Mouse (Mus musculus) midbrain, embryonic 16.5 days (tissue): ENCODE results near the gene Nop16. TPM values are rescaled to one million over a fixed set of nuclear protein-coding genes. Genes with fewer than 3 reads are reported as not detected.

Experiments
- ATAC-seq: fragments of 200-750 bp; cut with Nextera tagmentation; 2 replicates; pipeline ENCODE4 v1.8.0; 2017; ENCODE audit warnings: moderate TSS enrichment
- H3K27ac ChIP-seq: fragments of 300-500 bp; sonication (generic); 2 replicates; pipeline ENCODE4 v1.5.1; 2014; ENCODE audit warnings: mild to moderate bottlenecking, low read length, mixed read lengths
- H3K27me3 ChIP-seq: fragments of 300-500 bp; sonication (generic); 2 replicates; pipeline ENCODE4 v1.6.1; 2014; ENCODE audit warnings: low read depth, low read length, mixed read lengths; ENCODE audit not compliant: control insufficient read depth, insufficient read depth
- H3K36me3 ChIP-seq: fragments of 300-500 bp; sonication (generic); 2 replicates; pipeline ENCODE4 v1.6.1; 2014; ENCODE audit warnings: mild to moderate bottlenecking, low read length, moderate library complexity, mixed read lengths; ENCODE audit not compliant: control insufficient read depth, insufficient read depth
- H3K4me1 ChIP-seq: fragments of 300-500 bp; sonication (generic); 2 replicates; pipeline ENCODE4 v1.6.1; 2014; ENCODE audit warnings: mild to moderate bottlenecking, low read length, mixed read lengths; ENCODE audit not compliant: control insufficient read depth, insufficient read depth
- H3K4me2 ChIP-seq: fragments of 300-500 bp; sonication (generic); 2 replicates; pipeline ENCODE4 v1.6.1; 2014; ENCODE audit warnings: mild to moderate bottlenecking, low read length, mixed read lengths
- H3K4me3 ChIP-seq: fragments of 300-500 bp; sonication (generic); 2 replicates; pipeline ENCODE4 v1.5.1; 2014; ENCODE audit warnings: low read depth, mild to moderate bottlenecking, low read length, moderate library complexity, mixed read lengths
- H3K9ac ChIP-seq: fragments of 300-500 bp; sonication (generic); 2 replicates; pipeline ENCODE4 v1.6.1; 2014; ENCODE audit warnings: low read depth, low read length, mixed read lengths
- H3K9me3 ChIP-seq: fragments of 300-500 bp; sonication (generic); replicated peaks from 2 replicates; pipeline ENCODE4 v1.6.1; 2014; ENCODE audit warnings: mild to moderate bottlenecking, low read length, mixed read lengths; ENCODE audit not compliant: control insufficient read depth, poor library complexity, severe bottlenecking
- WGBS: fragments of 180-500 bp; shearing (Covaris S2); extraction: QIAGEN DNeasy Blood & Tissue Kit; methylation state at CpG from one replicate; pipeline ENCODE4 v1.1.7; 2014; 5-methylcytosine and 5-hydroxymethylcytosine counted together
- polyA plus RNA-seq: library from polyadenylated mRNA; unstranded; fragments of >200 nt; fragmentation: Nextera tagmentation; extraction: Ambion mirVana; gene quantifications from 2 replicates; pipeline ENCODE4 v1.2.1, GENCODE M21; 2015

The Nop16 gene
- polyA plus RNA-seq, 1 experiment from 2014 or later: 61.7 TPM

DNA sequence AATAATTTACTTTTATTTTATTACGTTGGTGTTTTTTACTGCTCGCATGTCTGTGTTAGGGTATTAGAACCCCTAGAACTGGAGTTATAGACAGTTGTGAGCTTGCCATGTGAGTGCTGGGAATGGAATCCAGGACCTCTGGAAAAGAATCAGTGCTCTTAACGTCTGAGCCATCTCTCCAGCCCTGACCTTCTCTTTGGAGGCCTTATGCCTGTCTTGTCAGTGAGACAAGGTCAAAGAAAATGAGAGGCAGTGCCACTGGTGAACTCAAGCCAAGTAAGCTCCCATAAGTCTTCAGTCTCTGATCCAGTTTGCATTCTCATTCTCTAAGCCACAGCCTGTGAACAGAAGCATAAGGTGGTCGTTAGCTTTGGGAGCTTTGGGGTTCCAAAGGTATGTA lies 19.2 kb downstream of the Nop16 start:
- Histone ChIP-seq H3K9ac (no peak overlapping the region), H3K27me3 (0 out of 2 replicates have a peak, but pooled peaks cover 4% of the 10 kb centered on the region), H3K4me2 (no peak overlapping the region), H3K4me3 (no peak overlapping the region), H3K36me3 (no peaks in the 10 kb centered on the region), H3K27ac (no peak overlapping the region), H3K4me1 (peaks cover 7% of the 10 kb centered on the region; the same call in 1 of the 2 replicates), H3K9me3 (no peaks in the 10 kb centered on the region)
- ATAC-seq: no peak
- 72% methylated on average over 4 of the region's 4 CpGs for WGBS

DNA sequence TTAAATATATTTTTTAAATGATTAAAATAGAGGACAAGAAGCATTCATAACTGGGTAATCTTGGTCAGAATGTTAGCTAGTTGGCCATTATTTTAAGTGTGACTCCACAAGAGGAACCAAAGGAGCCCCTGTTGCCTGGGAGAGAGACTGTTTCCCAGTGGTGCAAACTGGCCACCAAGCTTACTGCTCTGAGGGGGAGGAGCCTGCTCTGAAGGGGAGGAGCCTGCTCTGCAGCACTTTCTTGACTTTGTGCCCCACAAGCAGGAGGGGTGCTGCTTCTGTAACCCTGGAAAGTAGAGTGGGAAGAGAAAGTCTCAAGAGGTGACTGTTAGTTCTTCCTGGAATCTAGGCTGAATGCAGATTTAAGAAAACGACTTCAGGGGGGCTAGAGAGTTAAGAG lies 20.6 kb downstream of the Nop16 start:
- 46% methylated on average over 1 of the region's 1 CpGs for whole genome bisulfite sequencing
- H3K4me3 ChIP-seq: no peak overlapping the region

DNA sequence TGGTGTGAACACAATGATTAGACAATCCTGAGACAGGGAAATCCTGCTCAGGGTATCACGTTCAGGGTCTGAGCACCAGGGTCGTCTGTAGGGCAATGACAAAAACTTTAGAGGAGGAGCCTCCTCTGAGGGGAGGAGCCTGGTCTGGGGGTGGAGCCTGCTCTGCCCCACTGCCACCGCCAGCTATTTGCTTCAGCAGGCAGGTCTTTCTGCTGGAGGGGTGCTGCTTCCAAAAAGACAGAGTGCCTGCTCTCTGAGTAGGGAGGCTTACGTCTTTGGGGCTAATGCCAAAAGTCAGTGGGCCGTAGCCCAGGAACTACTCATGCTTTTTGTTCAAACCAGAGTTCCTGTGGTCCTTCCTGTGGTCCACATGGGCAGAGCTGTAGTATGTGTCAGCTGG lies 21.5 kb downstream of the Nop16 start:
- H3K36me3 ChIP-seq: no peaks in the 10 kb centered on the region
- 40% methylated on average over 5 of the region's 5 CpGs for WGBS
- H3K27ac ChIP-seq: no peak overlapping the region
- H3K4me3 ChIP-seq: no peak overlapping the region
- no peak overlapping the region for H3K4me2 ChIP-seq
- no peaks in the 10 kb centered on the region for H3K9me3 ChIP-seq
- no peaks in the 10 kb centered on the region for H3K27me3 ChIP-seq
- H3K9ac ChIP-seq: no peak overlapping the region
- ATAC-seq: no peak
- peaks cover 10% of the 10 kb centered on the region for H3K4me1 ChIP-seq

More for the DNA sequence above, 20.6 kb downstream of the Nop16 start:
- Histone ChIP-seq H3K9me3 (no peaks in the 10 kb centered on the region), H3K36me3 (no peaks in the 10 kb centered on the region), H3K27ac (no peak overlapping the region), H3K9ac (no peak overlapping the region), H3K27me3 (0 out of 2 replicates have a peak, but pooled peaks cover 4% of the 10 kb centered on the region), H3K4me2 (no peak overlapping the region), H3K4me1 (peaks cover 5% of the 10 kb centered on the region)
- no peak for ATAC-seq

DNA sequence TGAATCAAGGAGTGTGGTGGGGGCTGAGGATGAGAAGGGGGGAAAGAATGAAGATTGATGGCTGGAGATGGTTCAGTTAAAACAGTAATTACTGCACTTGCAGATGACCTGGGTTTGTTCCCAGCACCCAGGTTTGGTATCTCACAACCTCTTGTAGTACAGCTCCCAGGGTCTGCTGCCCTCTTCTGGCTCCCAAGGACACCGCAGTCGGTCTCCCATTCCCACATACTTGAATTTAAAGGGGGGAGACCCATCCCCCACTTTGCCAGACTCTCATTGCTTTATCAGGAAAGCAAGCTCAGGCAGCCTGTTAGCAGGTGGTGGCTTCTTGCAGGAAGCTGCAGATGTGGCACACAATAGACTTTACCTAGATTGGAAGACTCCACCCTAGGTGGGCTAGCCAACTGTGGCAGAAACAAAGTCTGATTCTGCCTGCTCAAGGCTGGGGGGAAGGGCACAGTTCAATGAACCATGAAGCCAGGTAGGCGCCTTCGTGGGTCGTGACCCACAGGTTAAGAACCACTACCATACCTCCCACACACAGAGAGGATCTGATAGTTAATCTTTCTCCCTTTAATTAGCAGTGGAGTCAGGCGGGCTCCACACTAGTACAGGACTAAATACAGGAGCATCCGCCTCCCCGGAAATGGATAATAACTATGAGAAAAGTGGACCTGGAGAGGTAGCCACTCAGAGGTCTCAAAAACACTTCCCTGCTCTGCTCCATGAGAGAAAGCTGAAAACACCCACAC lies 24.1 kb downstream of the Nop16 start:
- no peaks in the 10 kb centered on the region for H3K9me3 ChIP-seq
- H3K4me3 ChIP-seq: peak overlapping the region; percentile 94
- H3K9ac ChIP-seq: no peak overlapping the region
- H3K4me1 ChIP-seq: peaks cover 10% of the 10 kb centered on the region
- peak; percentile 66 for ATAC-seq
- H3K27me3 ChIP-seq: no peaks in the 10 kb centered on the region
- peak overlapping the region; percentile 88 for H3K27ac ChIP-seq
- peaks cover 4% of the 10 kb centered on the region for H3K36me3 ChIP-seq
- peak overlapping the region; percentile 95 for H3K4me2 ChIP-seq
- 38% methylated on average over 8 of the region's 8 CpGs for WGBS

DNA sequence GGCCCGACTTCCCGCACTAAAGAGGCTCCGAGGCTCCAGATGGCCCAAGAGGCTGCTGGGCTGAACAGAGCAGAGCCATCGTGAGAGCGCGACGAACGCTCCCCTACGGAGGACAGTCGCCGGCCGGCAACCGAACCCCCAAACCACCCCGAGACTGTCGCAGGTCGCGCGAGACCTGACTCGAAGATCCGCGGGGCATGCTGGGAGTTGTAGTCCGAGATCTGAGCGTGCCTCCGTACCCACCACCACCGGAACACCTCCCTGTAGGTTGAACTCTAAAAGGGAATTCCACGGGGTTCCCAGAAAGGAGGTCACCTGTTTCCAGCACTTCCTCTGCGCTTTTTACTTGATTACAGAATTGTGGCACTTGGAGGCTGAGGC lies 24.7 kb downstream of the Nop16 start, which contains the start of gene 4833439L19Rik:
TSS of gene 4833439L19Rik (minus strand) at position 235 of the 381 bp plus-strand sequence.
- peak within 1 kb of the TSS; percentile 96 for H3K9ac ChIP-seq
- peaks cover 10% of the 10 kb centered on the region for H3K4me1 ChIP-seq
- H3K4me2 ChIP-seq: peak within 1 kb of the TSS; percentile 95
- under 1% methylated on average over 26 of the region's 27 CpGs for WGBS
- H3K27ac ChIP-seq: peak within 1 kb of the TSS; percentile 88
- H3K9me3 ChIP-seq: no peaks in the 10 kb centered on the region
- peak within 1 kb of the TSS; percentile 94 for H3K4me3 ChIP-seq
- H3K36me3 ChIP-seq: peaks cover 6% of the 10 kb centered on the region
- ATAC-seq: peak; percentile 98
- H3K27me3 ChIP-seq: no peaks in the 10 kb centered on the region

DNA sequence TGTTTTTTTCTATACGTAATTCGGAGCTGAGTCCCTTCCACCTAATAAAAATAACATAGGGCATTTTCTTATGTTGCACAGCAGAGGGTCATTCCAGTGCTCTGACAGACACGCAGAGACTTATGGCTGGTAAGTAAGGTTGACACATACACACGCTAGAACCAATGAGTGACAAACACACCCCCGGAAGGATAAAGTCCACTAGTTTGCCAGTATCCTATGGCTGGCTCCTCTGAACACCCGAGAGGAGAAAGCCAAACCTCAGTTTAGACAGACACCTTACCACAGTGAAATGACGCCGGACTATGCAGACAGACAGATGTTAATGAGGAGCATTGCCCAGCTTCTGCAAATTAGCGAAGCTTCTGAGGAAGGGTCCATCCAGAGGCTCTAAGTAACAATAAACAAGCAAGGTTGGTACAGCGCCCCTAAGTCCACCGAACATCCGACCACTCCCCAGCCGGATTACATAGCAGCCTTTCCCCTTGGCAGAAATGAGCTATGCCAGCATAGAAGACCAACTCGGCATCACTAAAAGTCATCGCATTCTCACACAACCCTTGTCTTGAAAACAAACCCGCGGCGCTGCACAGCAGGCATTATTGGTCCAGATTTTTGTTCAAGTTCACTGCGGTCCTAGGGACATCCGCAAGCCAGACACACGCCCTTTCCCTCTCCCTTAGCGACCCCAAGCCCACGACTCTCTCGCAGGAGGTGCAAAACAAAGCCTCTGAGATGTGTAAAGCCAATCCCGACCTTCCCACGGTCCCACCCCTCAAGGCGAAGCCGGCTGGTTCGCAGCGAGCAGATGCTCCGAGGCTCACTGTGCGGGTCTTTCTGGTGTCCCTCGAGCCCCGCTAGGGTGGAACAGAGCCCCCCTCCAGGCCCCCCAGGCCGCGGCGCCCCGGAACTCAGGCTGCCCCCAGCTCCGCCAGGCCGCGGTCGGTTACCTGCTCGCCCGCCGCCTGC lies 25.4 kb downstream of the Nop16 start:
- H3K9me3 ChIP-seq: no peaks in the 10 kb centered on the region
- peaks cover 10% of the 10 kb centered on the region for H3K4me1 ChIP-seq
- H3K27ac ChIP-seq: peak overlapping the region; percentile 88
- H3K4me2 ChIP-seq: peak overlapping the region; percentile 95
- H3K27me3 ChIP-seq: no peaks in the 10 kb centered on the region
- peak overlapping the region; percentile 94 for H3K4me3 ChIP-seq
- peak; percentile 83 for ATAC-seq
- 13% methylated on average over 45 of the region's 45 CpGs for WGBS
- H3K36me3 ChIP-seq: peaks cover 13% of the 10 kb centered on the region
- peak overlapping the region; percentile 96 for H3K9ac ChIP-seq

DNA sequence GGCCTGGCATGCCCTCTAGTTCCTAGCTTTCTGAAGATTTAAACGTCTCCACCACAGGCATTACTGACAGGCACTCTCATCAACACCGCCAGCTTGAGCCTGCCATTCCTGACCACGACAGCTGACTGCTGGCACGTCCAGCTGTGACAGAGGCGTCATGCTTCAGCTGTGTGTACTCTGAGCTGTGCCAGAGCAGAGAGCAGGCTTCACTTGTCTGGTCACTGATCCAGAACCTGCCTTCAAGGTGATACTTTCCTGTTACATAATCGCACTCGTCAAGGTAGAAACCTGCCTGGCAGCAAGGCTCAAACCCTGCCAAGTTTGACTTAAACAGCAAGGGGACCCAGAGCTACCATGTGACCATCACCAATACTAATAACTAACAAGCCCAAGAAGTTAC lies 27.3 kb downstream of the Nop16 start:
- Histone ChIP-seq H3K27me3 (no peaks in the 10 kb centered on the region), H3K9ac (no peak overlapping the region), H3K4me2 (no peak overlapping the region), H3K9me3 (no peaks in the 10 kb centered on the region), H3K4me3 (no peak overlapping the region), H3K27ac (no peak overlapping the region), H3K4me1 (peaks cover 10% of the 10 kb centered on the region), H3K36me3 (peaks cover 29% of the 10 kb centered on the region)
- 81% methylated on average over 7 of the region's 7 CpGs for WGBS
- ATAC-seq: no peak

DNA sequence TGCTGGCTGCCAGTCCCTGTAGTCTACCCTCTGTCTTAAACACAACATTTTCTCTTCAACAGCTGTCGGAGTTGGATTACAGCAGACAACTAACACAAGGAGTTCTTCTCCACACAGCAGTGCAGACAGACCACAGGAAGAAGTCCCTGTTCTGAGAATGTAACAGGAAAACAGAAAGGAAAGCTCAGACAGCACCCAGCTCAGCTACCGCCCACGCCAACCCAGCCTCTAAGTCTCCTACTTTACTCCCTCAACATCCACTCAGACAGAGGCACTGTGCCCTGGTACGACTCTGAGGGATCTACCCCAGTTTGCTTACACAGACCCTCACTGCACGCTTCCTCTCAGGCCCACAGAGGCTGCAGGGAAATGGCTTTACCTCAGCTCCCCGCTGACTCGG lies 29.3 kb downstream of the Nop16 start:
- no peak for ATAC-seq
- no peak overlapping the region for H3K9ac ChIP-seq
- no peak overlapping the region for H3K4me3 ChIP-seq
- H3K36me3 ChIP-seq: peaks cover 35% of the 10 kb centered on the region
- H3K4me1 ChIP-seq: peaks cover 10% of the 10 kb centered on the region
- H3K27ac ChIP-seq: no peak overlapping the region
- no peaks in the 10 kb centered on the region for H3K27me3 ChIP-seq
- no peaks in the 10 kb centered on the region for H3K9me3 ChIP-seq
- no peak overlapping the region for H3K4me2 ChIP-seq
- 94% methylated on average over 7 of the region's 7 CpGs for WGBS
